Mouse (Mus musculus): ENCODE results near the gene 1500011B03Rik. TPM values are rescaled to one million over a fixed set of nuclear protein-coding genes. Genes with fewer than 3 reads are reported as not detected.
A peak's percentile ranks its signal among the peaks of the same experiment; 100 is the strongest.

The 1500011B03Rik gene
- total RNA-seq, 2 experiments from 2014 or later, result 20.6 to 29.6 TPM

DNA sequence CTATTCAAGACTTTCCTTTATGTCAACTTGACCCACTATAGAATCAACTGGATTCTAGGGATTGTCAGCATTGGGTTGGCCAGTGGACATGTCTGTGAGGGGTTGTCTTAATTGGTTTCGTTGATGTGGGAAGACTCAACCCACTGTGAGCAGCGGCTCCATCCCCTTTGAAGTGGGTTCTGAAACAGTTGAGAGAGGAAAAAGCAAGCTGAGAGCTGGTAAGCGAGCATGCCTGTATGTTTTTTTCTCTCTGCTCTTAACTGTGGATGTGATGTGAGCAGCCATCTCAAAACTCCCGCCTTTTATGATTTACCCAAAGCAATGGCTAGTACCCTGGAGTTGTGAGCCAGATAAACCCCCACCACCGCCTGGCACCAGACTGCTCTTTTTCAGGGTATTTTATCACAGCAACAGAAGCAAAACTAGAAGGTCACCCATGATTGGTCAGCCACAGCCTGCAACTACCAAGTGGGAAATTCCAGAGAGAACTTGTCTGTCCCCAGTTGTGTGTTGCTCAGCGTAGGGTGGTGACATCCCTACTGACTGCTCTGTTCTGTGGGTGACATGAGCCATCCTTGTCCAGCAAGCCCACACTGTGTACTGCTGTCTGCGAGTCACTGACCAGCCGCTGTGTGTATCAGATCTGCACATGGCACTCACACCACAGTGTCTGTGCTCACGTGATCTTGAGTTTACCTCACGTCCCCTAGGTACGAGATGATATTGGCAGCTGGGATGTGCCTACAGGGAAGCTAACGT lies 39.7 kb downstream of the 1500011B03Rik start:
- no peak for DNase-seq (ENCODE audit: low spot score in 2 of 2)

GRCm38 (mm10) chr5:114782991-114783390 lies 40.3 kb downstream of the 1500011B03Rik start:
- no peak for DNase-seq (ENCODE audit: low spot score in 2 of 2)

DNA sequence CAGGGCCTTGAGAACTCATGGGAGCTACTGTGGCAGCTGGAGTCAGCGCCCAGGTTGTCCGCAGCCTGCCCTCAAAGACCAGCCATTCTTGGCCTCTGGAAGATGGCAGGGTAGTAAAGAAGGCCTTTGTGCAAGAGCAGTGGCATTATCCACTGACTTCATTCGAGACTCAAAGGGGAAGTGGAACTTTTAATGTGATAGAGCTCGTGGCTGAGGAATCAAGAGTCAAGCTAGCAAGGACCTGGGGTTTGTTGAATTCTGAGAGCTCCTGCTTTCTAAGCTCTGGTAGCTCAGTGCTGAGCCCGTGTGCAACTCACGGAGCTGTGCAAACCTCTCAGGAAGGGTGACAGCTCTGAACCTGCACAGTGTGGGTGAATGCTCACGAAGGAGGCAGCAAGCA lies 42.4 kb downstream of the 1500011B03Rik start:
- no peak for DNase-seq (ENCODE audit: low spot score in 2 of 2)

DNA sequence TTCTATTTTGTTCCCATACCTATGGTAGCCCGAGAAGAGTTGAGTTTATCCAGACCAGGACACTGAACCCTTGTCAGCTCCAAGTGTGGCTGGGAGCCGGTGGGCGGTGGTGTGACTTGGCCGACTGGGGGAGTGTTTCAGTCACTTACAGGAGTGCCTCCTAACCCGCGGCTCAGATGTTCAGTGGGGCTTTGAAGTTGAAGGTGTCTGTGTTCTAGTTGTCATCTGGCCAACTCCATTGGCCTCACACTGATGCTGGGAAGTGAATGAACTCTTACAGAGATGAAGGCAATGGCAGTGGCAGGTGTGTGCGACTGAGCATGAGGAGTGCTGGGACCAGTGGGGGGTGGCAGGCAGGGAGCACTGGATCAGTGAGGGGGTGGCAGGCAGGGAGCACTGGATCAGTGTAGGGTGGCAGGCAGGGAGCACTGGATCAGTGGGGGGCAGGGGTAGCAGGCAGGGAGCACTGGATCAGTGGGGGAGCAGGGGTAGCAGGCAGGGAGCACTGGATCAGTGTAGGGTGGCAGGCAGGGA lies 43.2 kb downstream of the 1500011B03Rik start:
- DNase-seq (ENCODE audit: low spot score in 2 of 2), result no peak

DNA sequence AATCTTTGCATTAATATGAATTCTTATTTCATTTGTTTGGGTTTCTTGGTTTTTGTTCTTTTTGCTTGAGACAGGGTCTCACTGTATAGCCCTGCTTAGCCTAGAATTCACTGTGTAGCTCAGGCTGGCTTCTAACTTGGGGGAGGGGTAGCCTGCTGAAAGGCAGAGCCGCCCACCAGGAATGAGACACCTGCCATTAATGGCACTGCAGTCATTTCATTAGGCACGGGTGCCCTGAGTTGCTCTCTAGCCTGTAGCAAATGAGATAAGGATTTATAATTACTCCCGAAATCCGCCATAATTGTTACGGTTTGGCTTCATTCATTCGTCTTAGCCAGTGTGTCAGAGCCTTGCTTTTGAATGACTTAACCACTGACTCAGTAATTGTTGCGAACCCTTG lies 47.1 kb downstream of the 1500011B03Rik start:
- DNase-seq (ENCODE audit: low spot score in 2 of 2), result no peak

DNA sequence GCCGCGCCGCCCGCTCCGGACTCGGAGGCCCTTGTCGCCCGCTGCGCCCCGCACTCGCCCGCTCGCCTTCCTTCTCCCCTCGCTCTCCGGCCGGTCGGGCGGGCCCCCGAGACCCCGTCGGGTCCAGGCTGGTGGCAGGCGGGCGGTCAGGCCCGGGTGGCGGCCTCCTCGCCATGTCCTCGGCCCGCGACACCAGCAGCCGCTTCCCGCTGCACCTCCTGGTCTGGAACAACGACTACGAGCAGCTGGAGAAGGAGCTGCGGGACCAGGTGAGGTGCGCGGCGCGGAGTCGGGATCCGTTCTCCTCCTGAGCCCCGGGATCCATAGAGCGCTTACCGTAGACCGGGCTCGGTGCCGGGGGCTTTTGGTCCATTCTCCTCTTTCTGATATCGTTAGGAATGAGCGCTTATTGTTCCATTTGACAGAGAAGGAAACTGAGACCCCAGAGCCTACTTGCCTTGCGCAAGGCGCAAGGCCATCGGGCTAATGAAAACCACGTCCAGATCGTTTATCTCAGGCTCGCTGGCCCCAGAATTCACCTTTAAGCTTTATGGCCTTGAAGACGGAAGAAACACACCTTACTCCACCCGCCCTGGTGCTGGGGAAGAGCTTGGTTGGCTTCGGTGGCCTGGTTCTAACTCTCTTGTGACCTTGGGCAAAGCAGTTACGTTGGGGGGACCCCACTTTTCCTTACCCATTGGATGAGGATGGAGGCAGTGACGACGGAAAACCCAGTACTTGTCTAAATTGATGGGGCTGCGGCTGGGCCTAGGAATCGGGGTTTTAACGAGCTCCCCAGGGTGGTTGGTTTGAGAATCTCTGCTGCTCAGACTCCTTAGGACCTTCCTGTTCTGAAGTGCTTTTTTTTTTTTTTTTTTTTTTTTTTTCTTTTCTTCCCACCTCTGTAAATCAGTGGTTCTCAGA lies 48.0 kb downstream of the 1500011B03Rik start, which contains the start of gene Git2:
Git2 (minus strand) TSS at position 462 of the 924 bp plus-strand sequence.
- DNase-seq (ENCODE audit: low spot score in 2 of 2), result no peak

- peak; percentile 83 to 91 for DNase-seq (ENCODE audit: low spot score in 2 of 2)
Measured at GRCm38 (mm10) chr5:114774403-114775051, 48.7 kb downstream of the 1500011B03Rik start, which contains the start of gene Ankrd13a. Gene Ankrd13a, plus strand, starts transcription at chr5:114774677.

GRCm38 (mm10) chr5:114773780-114774179 lies 49.5 kb downstream of the 1500011B03Rik start:
- no peak for DNase-seq (ENCODE audit: low spot score in 2 of 2)

- DNase-seq (ENCODE audit: low spot score in 2 of 2), result peak; percentile 98
Measured at GRCm38 (mm10) chr5:114773211-114773710, 50.0 kb downstream of the 1500011B03Rik start.

DNA sequence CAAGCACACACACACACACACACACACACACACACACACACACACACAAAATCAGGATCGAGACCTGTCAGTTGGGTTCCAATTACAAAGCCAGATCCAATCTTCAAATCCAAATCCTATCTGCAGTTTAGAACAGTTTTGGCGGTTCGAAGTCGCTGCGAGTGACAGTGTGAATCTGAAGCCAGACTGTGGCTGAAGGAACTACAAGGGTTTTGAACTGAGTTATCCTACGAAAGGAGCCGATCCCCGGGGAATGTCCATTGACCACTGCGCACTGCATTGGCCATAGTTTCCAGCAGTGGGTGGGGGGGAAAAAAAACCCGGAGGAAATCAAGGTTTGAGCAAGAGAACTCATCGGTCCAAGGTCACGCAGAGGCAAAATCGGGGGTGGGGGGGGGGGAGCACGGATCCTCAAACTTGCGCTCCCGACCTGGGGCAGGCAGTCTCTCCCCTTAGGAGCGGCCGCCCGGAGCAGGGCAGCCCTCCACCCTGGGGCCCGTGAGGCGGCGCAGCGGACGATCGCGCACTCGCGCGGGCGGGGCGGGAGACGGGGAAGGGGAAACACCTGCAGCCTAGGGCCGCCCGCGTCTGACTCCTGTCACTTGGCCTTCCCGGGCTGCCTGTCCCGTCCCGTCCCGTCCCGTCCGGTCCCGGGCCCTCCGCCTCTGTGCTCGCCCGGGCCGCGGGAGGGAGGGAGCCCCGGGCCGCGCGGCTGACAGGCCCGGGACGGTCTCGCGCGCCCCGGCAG lies 50.6 kb downstream of the 1500011B03Rik start:
- DNase-seq (ENCODE audit: low spot score in 2 of 2), result peak; percentile 56 to 68

GRCm38 (mm10) chr5:114771796-114772195 lies 51.5 kb downstream of the 1500011B03Rik start:
- DNase-seq (ENCODE audit: low spot score in 2 of 2), result no peak

DNA sequence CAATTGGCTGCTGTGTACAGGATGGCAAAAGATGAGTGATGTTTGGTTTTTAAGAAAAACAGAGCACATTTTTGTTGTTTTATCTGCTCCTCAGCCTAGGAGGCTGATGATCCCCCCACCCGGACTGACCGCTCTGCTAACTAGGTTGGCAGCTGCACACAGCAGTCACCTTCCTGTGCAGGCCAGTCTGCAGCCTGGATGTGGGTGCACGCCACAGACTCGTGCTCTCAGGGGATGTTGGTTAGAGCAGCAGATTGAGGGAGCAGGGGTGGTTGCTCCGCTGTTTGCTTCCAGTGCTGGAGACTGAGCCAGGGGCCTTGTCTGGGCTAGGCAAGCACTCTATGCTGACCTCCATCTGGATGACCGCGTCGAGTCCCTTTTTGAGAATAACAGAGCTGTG lies 53.5 kb downstream of the 1500011B03Rik start:
- no peak for DNase-seq (ENCODE audit: low spot score in 2 of 2)

DNA sequence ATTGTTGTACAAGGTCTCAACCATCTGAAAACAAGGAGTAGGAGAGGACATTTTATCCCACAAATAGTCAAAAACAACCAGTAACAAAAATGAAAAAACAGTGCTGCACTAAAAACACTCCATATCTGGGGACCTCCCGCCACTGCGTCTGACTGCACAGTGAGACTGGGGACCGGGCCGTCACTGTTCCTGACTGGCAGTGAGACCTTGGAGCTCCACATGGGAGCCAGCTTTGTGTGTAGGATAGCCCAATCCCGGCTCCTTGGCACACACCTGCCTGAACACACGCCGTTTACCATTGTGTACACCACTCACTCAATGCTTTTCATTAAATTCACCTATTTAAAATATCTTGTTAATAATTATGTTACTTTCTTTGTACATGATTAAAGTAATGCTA lies 56.1 kb downstream of the 1500011B03Rik start:
- DNase-seq (ENCODE audit: low spot score in 2 of 2), result no peak

GRCm38 (mm10) chr5:114766686-114767085 lies 56.6 kb downstream of the 1500011B03Rik start:
- no peak for DNase-seq (ENCODE audit: low spot score in 2 of 2)

DNA sequence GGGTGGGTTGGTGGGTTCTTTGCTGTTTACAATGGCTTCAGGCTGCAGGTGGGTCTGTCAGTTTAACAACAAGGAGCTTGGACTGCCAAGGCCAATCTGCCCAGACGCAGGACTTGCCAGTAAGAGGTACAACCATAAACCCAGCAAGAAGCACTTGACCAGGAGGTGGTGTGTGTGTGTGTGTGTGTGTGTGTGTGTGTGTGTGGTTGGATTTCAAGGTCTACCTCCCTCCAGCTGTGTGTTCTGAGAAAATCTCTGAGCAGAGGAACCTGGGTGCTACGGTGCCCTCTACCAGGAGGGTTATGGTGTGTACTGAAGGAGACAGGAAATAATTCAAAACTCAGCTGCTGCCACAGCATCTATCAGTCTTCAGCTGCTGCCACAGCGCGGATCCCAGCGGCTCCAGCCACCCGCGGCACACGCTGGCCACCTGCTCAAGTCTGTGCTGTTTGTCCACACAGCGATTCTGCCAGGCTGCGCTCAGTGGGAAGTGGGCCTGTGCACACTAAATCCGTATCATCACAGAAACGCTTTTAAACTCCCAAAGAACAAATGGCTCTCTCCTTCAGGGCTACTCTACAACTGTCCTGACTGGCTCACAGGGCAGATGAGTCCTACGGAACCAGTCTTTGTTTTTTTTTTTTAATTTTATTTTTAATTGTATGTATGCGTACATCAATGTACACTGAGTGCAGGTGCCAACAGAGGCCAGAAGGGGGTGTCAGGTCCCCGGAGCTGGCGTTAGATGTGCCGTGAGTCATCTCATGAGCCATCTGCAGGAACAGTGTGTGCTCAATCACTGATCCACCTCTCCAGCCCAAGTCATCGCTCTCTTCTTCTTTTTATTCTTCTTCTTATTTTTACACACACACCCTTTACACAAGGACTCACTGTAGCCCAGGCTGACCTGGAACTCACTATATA lies 58.2 kb downstream of the 1500011B03Rik start:
- no peak for DNase-seq (ENCODE audit: low spot score in 2 of 2)

GRCm38 (mm10) chr5:114761980-114762379 lies 61.3 kb downstream of the 1500011B03Rik start:
- DNase-seq (ENCODE audit: low spot score in 2 of 2), result no peak

DNA sequence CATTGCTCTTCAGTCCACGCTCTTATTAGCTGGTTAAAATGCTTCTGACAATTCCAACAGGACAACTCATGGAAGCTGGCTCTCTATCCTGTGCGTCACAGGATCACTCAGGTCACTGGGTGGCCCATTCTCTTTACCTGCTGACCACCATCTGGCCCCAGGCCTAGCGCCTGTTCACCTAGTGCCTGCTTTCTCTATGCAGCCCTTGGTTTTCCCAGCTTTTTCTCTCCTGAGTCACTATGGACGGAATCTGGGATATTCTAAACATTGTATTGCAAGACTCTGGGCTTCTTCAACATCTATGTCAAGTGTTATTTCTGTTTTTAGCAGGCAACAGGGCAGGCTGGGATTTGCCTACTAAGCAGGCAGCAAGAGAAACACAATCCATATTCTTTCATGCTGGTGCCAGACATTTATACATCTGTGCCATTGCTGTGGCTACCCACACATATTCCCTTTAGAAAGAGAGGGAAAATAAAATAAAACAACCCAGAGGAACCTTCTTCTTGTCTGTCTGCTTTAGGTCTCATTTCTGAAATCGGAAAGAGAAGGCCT lies 63.7 kb downstream of the 1500011B03Rik start:
- DNase-seq (ENCODE audit: low spot score in 2 of 2), result no peak
